Mouse (Mus musculus): ENCODE measurements around the gene Gm5134.

The Gm5134 gene

DNA sequence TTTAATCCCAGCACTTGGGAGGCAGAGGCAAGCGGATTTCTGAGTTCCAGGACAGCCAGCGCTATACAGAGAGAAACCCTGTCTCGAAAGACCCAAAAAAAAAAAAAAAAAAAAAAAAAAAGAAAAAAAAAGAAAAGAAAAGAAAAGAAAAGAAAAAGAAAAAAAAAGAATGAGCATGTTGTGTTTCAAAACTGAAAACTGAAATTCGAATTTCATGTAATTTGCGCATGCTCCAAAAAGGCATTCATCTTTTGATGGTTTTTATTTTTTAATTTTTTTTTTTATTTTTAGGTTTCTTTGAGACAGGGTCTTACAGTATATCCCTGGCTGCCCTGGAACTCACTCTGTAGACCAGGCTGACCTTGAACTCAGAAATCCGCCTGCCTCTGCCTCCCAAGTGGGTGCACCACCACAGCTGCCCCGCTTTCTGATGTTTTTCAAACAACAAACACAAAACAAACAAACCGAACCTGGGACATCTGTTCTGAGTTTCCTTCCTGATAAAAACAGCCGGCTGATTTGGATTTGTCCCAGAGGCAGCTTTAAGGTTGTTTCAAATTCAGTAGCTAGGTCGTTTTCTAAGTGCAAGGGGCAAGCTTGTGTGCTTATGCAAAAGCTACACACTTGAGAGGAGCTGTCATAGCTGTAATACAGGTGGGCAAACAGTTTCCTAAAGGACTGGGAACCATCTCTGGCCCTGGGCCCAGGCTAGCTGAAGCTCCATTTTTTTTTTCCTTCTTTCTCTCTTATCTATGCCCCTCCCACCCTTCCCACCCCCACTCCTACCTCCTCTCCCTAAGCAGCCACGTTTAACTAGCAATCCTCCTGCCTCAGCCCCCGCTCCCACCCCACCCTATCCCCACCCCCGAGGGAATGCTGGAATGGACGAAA is 77.4 kb downstream of the Gm5134 start:
- in situ Hi-C loops (cut with MboI; ENCODE audit: low sequenced_read_pairs): no loop called here

DNA sequence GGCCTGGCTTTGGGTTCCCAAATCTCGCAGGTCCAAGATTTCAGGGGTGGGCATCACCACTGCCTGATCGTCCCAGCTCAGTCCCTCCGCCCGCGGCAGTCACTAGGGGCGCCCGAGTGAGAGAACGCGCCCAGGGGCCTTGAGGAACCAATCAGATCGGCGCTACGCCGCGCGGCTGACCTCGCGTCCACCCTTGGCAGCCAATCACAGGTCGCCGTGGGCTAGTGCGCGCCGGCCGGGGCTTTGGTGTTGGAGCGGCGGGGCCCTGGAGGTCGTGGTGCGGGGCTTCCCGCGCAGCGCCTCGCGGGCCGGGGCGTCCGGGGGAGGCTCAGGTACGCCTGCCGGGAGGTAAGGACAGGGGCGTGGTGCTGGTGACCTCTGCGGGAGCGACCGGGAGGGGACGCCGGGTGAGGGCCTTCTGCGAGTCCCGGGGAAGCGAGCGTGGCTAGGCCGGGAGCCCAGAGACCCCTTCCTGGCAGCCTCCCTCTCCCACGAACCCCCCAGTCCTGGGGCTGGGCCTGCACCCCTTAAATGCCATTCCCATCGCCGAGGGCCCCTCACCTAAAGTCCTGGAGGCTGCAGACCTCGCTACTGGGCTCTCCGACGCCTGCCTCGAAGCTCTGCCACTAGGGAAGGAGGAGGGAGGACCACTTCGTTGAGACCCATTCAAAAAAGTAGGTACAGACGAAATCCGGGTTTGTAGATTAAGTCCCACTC is 78.2 kb downstream of the Gm5134 start, which contains the start of gene Zfp280b:
Gene Zfp280b (plus strand): TSS at position 249 of the 717 bp plus-strand sequence.
- in situ Hi-C loops (cut with MboI; ENCODE audit: low sequenced_read_pairs): no loop called here

DNA sequence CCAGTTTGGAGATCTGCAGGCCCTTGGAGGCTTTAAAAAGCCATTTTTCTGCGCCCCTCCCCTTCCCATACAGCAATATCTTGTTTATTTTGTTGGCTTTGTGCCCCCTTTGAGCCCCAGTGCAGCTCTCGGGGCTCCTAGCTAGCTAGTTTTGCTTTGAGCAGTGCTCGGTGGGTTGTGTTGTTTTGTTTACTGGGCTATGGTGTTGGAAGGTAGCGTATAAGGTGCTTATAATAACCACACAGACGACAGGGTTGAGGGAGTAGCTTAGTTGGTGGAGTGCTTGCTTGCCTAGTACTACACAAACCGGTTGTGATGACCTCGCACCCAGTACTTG is 78.8 kb downstream of the Gm5134 start:
- in situ Hi-C loops (cut with MboI; ENCODE audit: low sequenced_read_pairs): no loop called here

DNA sequence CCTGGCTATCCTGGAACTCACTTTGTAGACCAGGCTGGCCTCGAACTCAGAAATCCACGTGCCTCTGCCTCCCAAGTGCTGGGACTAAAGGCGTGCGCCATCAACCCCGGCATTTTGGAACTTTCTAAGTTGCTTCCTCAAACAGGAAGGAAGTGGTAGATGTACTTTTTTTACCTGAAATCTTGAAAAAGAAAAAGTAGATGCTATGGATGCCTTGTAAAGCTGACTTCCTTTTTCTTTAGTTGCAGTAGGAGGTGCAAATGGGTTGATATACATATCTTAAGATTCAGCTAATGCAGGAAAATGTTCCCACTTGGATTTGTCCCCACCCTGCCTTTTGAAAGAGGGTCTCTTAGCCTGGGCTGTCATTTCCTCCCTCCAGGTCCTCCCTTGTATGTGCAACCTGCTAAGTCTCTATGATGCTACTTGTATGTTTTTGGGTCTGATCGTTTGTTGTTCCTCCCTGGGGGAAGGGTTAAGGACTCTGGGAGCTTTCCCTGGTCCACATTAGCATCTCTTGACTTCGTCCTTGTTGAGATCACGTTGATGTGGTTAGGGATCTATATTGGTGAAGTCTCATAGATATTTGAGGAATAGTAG is 79.8 kb downstream of the Gm5134 start:
- in situ Hi-C loops (cut with MboI; ENCODE audit: low sequenced_read_pairs): no loop called here

DNA sequence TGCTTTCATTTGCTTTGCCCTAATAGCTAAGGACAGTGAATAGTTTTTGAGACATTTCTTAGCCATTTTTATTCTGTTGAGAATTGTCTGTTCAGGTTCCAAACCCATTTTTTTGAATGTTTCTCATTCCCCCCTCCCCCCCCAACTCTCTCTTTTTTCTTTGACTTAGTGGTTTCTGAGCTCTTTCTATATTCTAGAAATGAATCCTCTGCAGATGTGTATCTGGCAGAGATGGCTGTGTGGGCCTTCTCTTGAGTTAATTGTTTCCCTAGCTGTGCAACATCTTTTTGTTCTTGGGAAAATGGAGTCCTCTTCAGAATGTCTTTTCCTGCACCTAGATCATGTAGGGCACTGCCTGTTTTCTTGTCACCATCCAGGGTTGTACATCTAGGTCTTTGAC is 81.0 kb downstream of the Gm5134 start:
- in situ Hi-C loops (cut with MboI; ENCODE audit: low sequenced_read_pairs): no loop called here

DNA sequence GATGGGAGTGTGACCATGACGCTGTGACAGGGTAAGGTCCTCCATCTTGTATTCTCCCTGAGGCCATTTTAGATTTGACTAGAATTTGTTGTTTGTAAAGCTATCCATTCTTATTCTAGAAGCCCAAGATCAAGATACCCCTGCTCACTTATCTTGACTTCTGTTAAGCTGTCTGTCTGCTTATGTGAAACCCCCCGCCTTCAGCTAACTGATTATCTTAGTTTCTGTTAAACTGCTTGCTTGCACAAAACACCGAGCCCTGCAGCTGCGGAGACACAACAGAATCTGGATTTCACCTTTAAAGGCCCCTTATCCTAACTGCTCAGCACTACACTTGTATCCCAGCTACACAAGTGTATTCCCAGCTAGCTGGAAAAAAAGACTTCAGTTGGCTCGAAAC is 82.6 kb downstream of the Gm5134 start:
- in situ Hi-C loops (cut with MboI; ENCODE audit: low sequenced_read_pairs): no loop called here

DNA sequence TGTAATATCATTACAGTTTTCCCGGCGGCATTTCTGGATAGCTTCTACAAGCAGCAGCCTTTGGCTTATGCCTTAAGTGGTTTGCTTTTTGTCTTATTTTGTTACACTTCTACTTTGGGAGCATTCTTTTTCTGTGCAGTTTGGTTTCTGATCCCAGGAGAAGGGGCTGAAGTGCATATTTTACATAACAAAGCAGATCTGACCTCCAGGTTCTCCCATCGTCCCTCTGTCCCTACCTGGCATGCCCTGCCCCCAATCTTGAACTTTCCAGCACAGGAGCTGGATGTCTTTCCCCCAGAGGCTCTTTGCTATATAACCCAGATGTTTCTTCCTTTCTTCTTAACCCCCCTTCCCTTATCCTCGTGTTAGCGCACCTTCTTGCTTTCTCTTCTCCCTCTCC is 91.0 kb downstream of the Gm5134 start:
- in situ Hi-C loops (cut with MboI; ENCODE audit: low sequenced_read_pairs): no loop called here

DNA sequence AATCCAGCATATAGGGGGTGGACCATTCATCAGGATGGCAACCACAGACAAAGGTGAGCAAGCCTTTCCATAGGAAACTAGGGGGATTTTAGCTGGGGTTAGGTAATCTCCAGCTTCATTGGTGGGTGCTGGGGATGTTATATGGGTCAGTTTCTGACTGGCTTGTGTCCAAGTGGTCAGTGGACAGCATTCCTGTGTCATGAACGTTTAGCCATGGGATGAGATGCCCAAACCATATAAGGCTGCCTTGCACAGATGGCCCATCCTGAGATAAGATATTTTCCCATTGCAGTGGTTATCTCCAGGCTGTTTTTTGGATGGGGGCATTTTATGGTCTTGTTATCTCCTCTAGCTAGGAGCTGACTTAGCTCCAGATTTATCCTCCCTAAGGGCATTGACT is 92.4 kb downstream of the Gm5134 start:
- in situ Hi-C loops (cut with MboI; ENCODE audit: low sequenced_read_pairs): no loop called here

DNA sequence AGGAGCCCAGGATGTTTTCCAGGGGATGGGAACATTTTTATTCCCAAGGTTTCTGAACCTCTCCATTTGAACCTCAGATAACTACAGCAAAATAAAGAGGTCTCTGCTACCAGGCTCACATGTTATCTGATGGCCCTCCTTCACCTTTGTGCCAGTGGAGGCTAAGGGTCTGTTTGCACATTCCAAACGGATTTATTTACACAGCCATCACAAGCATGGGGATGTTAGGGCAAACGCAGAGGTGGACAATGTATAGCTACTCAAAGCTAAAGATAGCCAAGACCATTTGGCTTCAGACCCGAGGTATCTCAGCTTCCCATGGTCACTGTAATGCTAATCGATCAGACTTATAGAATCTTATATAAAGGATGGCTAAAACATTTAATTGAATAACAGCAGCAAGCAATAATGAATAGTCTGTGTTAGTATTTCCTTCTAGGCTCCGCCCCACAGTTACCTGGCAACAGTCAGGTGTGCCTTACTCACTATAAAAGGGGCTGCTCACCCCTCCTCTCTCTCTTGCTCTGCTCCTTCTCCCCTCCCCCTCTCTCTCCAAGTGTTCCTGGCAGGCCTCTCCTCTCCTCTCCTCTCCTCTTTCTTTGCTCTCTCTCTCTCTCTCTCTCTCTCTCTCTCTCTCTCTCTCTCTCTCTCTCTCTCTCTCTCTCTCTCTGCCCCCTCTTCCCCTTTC is 93.0 kb downstream of the Gm5134 start:
- in situ Hi-C loops (cut with MboI; ENCODE audit: low sequenced_read_pairs): no loop called here

DNA sequence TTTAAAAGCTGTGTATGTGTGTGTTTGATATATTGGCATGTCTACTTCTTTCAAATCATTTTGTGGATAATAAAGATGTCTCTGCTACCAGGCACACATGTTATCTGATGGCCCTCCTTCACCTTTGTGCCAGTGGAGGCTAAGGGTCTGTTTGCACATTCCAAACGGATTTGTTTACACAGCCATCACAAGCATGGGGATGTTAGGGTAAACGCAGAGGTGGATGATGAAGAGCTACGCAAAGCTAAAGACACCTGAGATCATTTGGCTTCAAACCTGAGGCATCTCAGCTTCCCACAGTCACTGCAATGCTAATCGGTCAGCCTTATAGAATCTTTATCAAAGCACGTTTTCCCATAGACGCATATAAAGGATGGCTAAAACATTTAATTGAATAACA is 94.7 kb downstream of the Gm5134 start:
- in situ Hi-C loops (cut with MboI; ENCODE audit: low sequenced_read_pairs): no loop called here

DNA sequence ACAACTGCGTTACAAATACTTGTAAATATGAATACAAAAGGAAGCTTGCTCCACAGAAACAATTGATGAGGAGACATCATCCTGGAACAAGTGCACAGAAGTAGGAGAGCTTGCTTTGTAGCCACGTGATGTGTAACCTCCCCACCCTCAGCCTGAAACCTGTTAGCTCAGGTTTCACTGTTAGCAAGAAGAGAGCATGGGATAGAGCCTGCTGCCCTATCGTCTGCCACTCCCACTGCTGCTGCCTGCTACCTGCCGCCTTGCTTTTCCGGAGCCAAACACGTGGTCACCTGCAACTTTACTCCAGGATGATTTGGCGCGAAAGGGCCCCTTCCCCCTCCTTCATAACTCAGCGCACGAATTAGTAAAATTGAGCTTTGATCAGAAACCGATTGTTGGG is 97.5 kb downstream of the Gm5134 start:
- in situ Hi-C loops (cut with MboI; ENCODE audit: low sequenced_read_pairs): no loop called here
